In the genomic region with DNA sequence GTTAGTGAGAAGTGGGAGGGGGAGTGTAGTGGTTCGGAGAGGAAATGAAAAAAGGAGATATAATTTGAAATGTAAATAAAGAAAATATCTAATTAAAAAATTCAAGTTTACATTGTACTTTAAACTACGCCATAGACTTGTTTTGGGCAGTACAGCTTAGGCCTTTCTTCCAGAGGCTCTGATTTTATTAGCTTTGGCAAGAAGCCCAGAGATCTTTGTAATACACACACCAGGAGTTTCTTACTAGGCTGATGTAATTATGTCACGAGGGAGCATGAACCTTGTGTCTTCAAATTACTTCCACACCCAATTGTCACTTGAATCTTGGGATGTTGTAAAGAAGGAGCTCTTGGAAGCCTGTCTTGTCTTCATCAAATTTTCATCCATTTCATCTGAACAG, we compare ENCODE assay signal across 15 mouse cellular contexts.
DNase-seq lines count a peak whose midpoint lies in the region; ATAC-seq and TF ChIP-seq lines count a peak whose summit lies in the region.
"Had no signal": no experiment of that assay in that cellular context is flagged by ENCODE, and none has a peak within 500 bp of the region (broad histone marks: within the 10 kb centered on the region; RNA-seq: fewer than 3 reads in every experiment).

No protein-coding gene starts in this region.

- no peak overlapping the region for H3K9ac ChIP-seq in hindbrain, embryonic 14.5 days
- no peak overlapping the region for H3K9ac ChIP-seq in hindbrain, embryonic 11.5 days (ENCODE audit: low read depth, low read length)
- H3K9ac ChIP-seq in lung, embryonic 15.5 days, result no peak overlapping the region
- H3K9ac ChIP-seq in limb, embryonic 15.5 days, result no peak overlapping the region
- H3K9ac ChIP-seq: heart, embryonic 12.5 days; hindbrain, embryonic 13.5 days had no signal

- in situ Hi-C loops in Patski (cut with MboI; ENCODE audit: low pct_unique_long_range_greater_than_20kb), result no loop called here

- H3K27me3 ChIP-seq in hindbrain, embryonic 14.5 days (ENCODE audit: control insufficient read depth, insufficient read depth, low read length), result no peaks in the 10 kb centered on the region
- H3K27me3 ChIP-seq in hindbrain, embryonic 11.5 days (ENCODE audit: control insufficient read depth, insufficient read depth, low read length), result no peaks in the 10 kb centered on the region
- H3K27me3 ChIP-seq in lung, embryonic 15.5 days, result no peaks in the 10 kb centered on the region
- no peaks in the 10 kb centered on the region for H3K27me3 ChIP-seq in Patski
- H3K27me3 ChIP-seq in limb, embryonic 15.5 days, result no peaks in the 10 kb centered on the region
- H3K27me3 ChIP-seq: heart, embryonic 12.5 days; hindbrain, embryonic 13.5 days had no signal

- peak; percentile 55; the same call in 1 of the 2 replicates for ATAC-seq in hindbrain, embryonic 14.5 days (ENCODE audit: low FRiP score)
- ATAC-seq in hindbrain, embryonic 11.5 days (ENCODE audit: low FRiP score), result no peak
- ATAC-seq in lung, embryonic 15.5 days (ENCODE audit: borderline replicate concordance, extremely low read depth, low FRiP score, low TSS enrichment), result peak; percentile 84; the same call in 1 of the 2 replicates
- no peak for ATAC-seq in Patski
- peak; percentile 65; the same call in 1 of the 2 replicates for ATAC-seq in limb, embryonic 15.5 days (ENCODE audit: insufficient number of reproducible peaks, low FRiP score, low TSS enrichment, low read depth)

- no peak for DNase-seq in hindbrain, embryonic 14.5 days (ENCODE audit: low spot score)
- no peak for DNase-seq in hindbrain, embryonic 11.5 days (ENCODE audit: low spot score)
- no peak for DNase-seq in lung, postnatal 4 days
- peak; percentile 3 for DNase-seq in Patski (ENCODE audit: low read depth, low spot score)
- no peak for DNase-seq in adrenal gland, adult 8-10 months
- no peak for DNase-seq in frontal cortex, postnatal 10 days (ENCODE audit: low spot score in 2 of 2)
- DNase-seq: adrenal gland, postnatal 10 days; gastrocnemius, postnatal 10 days; right cerebral cortex, adult 18-20 months; thymus, postnatal 4 days had no signal

- POLR2A ChIA-PET in Patski (lab: Charles Lee), result no interaction called here

- H3K36me3 ChIP-seq in hindbrain, embryonic 14.5 days (replicated peaks; ENCODE audit: control insufficient read depth, insufficient read depth), result no peaks in the 10 kb centered on the region
- H3K36me3 ChIP-seq in hindbrain, embryonic 11.5 days (ENCODE audit: control insufficient read depth, insufficient read depth, low read length), result no peaks in the 10 kb centered on the region
- H3K36me3 ChIP-seq in lung, embryonic 15.5 days, result no peaks in the 10 kb centered on the region
- no peaks in the 10 kb centered on the region for H3K36me3 ChIP-seq in limb, embryonic 15.5 days
- H3K36me3 ChIP-seq: heart, embryonic 12.5 days; hindbrain, embryonic 13.5 days had no signal

- WGBS in hindbrain, embryonic 14.5 days, result 49% methylated on average over 3 of the region's 3 CpGs
- WGBS in hindbrain, embryonic 11.5 days, result 89% methylated on average over 3 of the region's 3 CpGs
- 29% methylated on average over 3 of the region's 3 CpGs for WGBS in lung, embryonic 15.5 days
- 32% methylated on average over 3 of the region's 3 CpGs for WGBS in limb, embryonic 15.5 days

- no peak overlapping the region for H3K4me2 ChIP-seq in hindbrain, embryonic 14.5 days (replicated peaks)
- H3K4me2 ChIP-seq in hindbrain, embryonic 11.5 days (replicated peaks; ENCODE audit: low read depth, low read length), result no peak overlapping the region
- H3K4me2 ChIP-seq in lung, embryonic 15.5 days, result no peak overlapping the region
- H3K4me2 ChIP-seq in limb, embryonic 15.5 days, result no peak overlapping the region
- H3K4me2 ChIP-seq: heart, embryonic 12.5 days; hindbrain, embryonic 13.5 days had no signal

- CTCF ChIA-PET in Patski (lab: Charles Lee), result no interaction called here

- H3K4me3 ChIP-seq in hindbrain, embryonic 14.5 days (replicated peaks; ENCODE audit: low read length), result no peak overlapping the region
- H3K4me3 ChIP-seq in hindbrain, embryonic 11.5 days (ENCODE audit: low read depth, low read length), result no peak overlapping the region
- H3K4me3 ChIP-seq in lung, embryonic 15.5 days, result no peak overlapping the region
- H3K4me3 ChIP-seq in limb, embryonic 15.5 days, result no peak overlapping the region
- H3K4me3 ChIP-seq: erythroblast, embryonic 14.5 days; heart, embryonic 12.5 days; hindbrain, embryonic 13.5 days had no signal

- H3K9me3 ChIP-seq in hindbrain, embryonic 14.5 days (ENCODE audit: control insufficient read depth, low read length), result no peaks in the 10 kb centered on the region
- no peaks in the 10 kb centered on the region for H3K9me3 ChIP-seq in hindbrain, embryonic 11.5 days (ENCODE audit: control insufficient read depth, low read length)
- no peaks in the 10 kb centered on the region for H3K9me3 ChIP-seq in lung, embryonic 15.5 days
- H3K9me3 ChIP-seq in limb, embryonic 15.5 days, result no peaks in the 10 kb centered on the region
- H3K9me3 ChIP-seq: heart, embryonic 12.5 days; hindbrain, embryonic 13.5 days had no signal

- no peaks in the 10 kb centered on the region for H3K4me1 ChIP-seq in hindbrain, embryonic 14.5 days (replicated peaks; ENCODE audit: control insufficient read depth, insufficient read depth, low read length)
- H3K4me1 ChIP-seq in hindbrain, embryonic 11.5 days (replicated peaks; ENCODE audit: control insufficient read depth, insufficient read depth, low read length), result no peaks in the 10 kb centered on the region
- no peaks in the 10 kb centered on the region for H3K4me1 ChIP-seq in lung, embryonic 15.5 days
- no peaks in the 10 kb centered on the region for H3K4me1 ChIP-seq in limb, embryonic 15.5 days
- H3K4me1 ChIP-seq: heart, embryonic 12.5 days; hindbrain, embryonic 13.5 days had no signal

- H3K27ac ChIP-seq in hindbrain, embryonic 14.5 days, result no peak overlapping the region
- no peak overlapping the region for H3K27ac ChIP-seq in hindbrain, embryonic 11.5 days (ENCODE audit: low read depth, low read length)
- H3K27ac ChIP-seq in lung, embryonic 15.5 days, result no peak overlapping the region
- H3K27ac ChIP-seq in limb, embryonic 15.5 days, result no peak overlapping the region
- H3K27ac ChIP-seq: hindbrain, embryonic 13.5 days had no signal

- no peak for TF ChIP-seq CTCF in Patski (IDR thresholded peaks at IDR 0.05)

Comparison
In these comparisons a context has a peak if more than half of its experiments do, and no peak if none do; other contexts are left out.
1. ATAC-seq: peak in hindbrain, embryonic 14.5 days (single experiment), lung, embryonic 15.5 days (single experiment) and limb, embryonic 15.5 days (single experiment); none in hindbrain, embryonic 11.5 days (single experiment) and Patski (single experiment).